Mouse (Mus musculus) urinary bladder, postnatal 14 days (tissue): ENCODE measurements around the gene Rpf1.

Experiments
- DNase-seq: peaks from one replicate; pipeline ENCODE4 v3.0.0; 2021; ENCODE audit warnings: low spot score

The Rpf1 gene

DNA sequence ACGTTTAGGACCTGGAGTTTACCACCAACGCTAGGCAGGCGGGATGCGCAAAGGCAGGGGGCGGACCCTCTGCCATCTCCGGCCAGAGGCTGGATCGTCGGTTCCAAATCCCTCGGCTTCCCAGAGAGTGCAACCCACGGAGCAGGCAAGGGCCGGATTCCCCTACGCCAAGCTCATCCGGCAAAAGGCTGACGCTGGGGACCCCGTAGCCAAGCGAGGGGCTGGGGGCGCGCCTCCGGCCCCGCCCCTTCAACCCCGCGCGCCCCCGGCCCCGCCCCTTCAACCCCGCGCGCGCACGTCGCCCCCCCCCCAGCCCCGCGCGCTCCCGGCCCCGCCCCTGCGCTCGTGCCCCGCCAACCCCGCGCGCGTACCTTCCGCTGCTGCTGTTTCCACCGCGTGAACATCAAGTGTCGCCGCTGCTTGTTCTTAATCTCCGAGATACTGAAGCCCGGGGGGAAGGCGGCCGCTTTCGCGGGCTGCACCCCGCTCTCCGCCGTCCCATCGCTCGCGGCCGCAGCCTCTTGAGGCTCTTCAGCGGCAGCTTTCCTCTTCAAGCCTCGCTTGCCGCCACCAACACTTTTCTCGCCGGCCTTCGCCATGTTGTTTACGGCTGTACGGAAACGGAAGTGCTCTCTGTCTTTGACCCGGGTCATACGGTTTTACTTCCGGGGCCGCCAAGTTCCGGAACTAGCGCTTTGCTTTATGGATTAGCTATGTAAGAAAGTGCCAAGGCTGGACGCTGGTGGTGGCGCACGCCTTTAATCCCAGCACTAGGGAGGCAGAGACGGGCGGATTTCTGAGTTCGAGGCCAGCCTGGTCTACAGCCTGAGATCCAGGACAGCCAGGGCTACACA lies at the start of gene Rpf1:
Rpf1 (minus strand) TSS at position 632 of the 854 bp plus-strand sequence.
- DNase-seq, result peak; percentile 91

DNA sequence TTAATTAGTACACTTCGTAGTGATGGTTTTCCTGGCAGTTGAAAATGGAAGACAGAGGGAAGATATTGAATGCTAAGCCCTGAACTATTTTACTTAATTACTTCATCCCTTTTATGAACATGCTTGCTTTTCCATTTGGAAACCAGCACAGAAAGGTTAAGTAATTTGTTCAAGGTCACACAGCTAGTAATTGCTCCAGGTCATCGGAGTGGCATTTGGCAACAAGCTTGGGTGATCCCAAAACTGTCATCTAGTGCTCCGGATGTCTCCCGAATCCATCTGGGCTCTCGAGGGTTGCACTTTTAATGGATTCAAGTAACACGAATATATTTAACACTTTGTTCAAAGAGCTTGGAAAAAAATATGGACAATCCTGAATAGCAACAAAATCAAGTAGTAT lies 49.7 kb upstream of the Rpf1 start:
- no peak for DNase-seq

DNA sequence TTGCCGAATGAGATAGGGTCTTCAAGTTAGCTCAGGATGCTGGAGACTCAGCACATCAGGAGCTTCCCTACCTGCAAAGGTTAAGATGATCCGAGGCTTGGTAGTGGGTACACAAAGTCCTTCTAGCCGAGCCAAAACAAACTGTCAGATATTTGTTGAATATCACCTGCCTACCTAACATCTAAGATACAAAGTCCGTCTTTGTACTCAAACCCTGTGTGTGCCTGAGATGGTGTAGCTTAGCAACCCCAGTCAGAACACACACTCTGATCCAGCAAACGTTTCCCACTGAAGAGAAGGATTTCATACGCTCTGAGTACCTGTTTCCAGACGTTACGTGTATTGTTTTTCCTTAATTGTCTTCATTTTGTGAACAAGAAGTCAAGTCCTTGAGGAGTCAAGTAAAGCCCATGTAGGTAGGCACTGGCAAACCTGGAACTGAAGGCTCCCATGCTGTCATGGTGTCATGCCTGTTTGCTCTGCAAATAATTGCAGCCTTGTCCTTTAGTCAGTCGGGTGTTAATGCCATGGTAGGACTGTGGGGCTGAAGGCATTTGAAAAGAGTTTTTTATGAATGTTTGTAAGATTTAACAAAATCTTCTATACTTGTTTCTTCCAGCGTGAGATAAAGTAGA lies 49.0 kb upstream of the Rpf1 start, which contains the start of gene Uox:
Uox (plus strand) TSS at position 279 of the 635 bp plus-strand sequence.
- DNase-seq, result no peak

DNA sequence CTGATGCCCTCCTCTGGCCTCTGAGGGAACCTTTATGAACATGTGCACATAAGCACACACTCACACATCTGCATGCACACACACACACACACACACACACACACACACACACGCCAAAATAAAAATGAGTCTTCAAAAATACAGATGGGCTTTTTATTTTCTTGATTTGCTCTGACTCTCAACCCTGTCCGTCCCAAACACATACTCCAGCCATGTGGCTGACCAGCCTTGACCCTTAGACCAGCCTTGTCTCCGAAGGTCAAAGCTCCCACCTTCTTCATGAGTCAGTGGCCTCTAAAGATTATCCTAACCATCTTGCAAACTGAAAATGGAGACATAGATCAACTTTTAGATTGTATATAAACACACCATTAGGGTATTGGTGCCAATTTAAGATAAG lies 48.4 kb upstream of the Rpf1 start:
- no peak for DNase-seq

DNA sequence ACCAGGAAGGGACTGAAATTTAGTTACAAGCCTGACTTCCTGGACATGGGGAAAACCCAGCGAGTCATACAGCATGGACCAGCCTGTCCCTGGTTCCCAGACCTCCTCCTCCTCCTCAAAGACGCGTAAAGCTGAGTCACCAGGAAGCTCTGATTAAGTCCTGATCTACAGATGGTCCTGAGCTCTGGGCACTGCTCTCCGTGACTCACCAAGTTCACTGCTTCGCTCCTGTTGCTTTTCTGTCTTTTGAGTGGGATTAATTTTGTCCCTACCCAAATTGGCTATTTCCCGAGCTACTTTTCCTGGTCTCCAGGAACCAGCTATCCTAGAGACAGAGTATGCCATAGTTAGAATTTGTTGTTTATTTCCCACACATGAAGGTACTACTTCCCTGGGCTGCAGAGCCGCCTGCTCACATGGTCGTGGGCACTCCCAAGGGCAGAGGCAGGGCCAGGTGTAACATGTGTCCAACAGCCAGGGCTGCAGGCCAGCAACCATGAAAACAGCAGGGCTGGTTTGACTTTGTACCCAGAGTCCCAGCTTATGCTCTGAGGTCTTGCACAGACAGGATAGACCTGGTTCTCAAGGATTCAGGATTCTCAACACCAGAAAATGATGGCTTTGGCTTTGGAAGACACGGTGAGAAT lies 46.8 kb upstream of the Rpf1 start:
- peak; percentile 64 for DNase-seq

DNA sequence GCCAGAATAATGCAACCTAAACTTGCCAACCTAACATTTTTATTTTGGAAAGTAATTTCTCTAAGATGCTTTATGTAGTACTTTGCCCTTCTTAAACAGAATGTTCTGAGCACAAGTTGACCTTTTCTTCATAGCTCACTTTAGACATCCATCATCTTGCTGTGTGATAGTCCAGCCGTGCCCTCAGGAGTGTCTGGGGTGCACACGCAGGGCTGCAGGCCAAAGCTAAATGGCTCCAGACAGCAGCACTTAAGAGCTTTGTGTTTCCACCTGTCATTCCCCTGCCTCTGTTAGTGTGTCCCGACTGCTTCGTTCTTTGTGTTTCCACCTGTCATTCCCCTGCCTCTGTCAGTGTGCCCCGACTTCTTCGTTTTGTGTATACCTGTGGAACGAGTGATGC lies 46.1 kb upstream of the Rpf1 start:
- no peak for DNase-seq

DNA sequence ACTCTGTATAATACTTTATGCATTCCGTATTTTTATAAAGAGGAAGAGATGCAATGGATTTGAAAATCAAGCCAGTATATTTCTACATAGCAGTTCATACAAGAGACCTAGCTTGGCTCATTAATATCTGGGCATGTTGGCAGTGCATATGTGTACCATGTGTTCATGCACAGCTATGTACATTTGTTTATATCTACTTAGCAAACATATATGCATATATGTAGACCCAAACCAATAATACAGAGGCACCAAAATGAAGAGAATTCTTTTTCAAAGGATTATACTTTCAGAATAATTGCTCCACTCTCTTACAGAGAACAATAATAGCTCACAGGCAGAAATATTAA lies 43.8 kb upstream of the Rpf1 start:
- DNase-seq, result no peak

DNA sequence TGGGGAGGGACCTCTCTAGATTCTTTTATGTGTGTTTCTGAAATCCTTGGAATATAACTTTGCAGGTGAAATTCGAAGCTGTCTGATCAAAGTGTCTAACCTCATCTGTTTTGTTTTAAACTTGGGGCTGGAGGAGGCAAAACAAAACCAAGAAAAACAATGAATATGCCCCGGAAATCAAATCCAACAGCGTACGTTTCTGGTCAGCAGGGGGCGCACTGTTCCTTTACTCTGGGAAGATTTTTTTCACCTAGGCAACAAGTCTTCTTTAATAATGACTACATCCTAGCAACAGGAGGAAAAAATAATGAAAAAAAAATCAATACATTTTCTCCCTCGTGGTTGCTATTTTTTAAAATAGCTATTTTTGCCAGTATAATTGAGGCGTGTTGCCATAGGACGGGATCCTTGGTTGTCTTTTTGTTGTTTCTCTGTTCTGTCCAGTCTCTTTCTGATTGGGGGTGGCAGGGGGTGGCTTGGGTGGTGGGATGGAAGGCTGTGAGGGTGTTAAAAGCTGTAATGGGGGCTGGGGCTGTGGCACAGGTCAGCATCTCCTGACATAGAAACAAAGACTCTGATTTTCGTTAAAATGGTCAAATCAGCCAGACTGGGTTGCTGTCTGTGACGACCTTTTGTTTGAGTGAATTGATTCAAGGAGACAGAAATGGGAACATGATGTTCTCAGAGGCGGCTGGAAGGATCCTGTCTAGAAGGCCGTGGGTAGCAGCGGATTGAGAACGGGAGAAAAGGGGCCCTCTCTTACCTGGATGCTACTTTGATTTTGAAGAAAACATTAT lies 43.2 kb upstream of the Rpf1 start:
- peak; percentile 81 for DNase-seq

DNA sequence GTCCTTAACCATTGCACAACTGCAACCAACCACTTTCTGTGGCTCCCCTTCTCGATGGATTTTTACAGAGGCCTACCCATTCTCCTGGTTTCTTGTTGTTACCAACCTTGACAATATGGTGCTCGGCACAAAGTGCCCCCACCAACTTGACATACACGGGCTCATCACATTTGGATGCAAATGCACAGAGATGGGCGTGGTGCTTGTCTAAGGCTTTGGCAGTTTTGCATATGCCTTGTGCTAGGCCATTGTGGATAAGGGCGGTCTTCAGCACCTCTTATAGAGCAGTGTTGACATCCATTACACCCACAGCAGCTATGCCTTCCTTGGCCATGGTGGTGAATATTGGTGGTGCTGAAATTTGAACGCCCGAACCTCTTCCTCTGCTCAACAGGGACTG lies 41.7 kb upstream of the Rpf1 start:
- DNase-seq, result no peak

DNA sequence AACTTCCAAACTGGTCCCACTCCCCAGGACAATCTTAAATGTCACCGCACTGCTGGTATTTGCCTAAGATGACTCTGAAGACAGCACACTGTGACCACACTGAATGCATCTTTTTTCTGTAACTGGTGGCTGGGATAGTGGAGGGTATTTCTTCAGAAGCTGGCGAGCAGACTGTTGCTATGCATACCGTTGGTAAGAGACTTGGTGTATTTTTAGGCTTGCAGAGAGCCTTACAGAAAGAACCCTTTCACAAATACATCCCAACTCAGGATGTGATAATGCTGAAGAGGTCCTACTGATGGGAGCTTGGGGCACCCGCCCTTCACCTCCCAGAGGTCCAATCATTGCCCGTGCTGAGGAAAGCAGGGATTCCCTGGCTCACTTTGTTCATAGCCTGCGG lies 36.3 kb upstream of the Rpf1 start:
- no peak for DNase-seq

DNA sequence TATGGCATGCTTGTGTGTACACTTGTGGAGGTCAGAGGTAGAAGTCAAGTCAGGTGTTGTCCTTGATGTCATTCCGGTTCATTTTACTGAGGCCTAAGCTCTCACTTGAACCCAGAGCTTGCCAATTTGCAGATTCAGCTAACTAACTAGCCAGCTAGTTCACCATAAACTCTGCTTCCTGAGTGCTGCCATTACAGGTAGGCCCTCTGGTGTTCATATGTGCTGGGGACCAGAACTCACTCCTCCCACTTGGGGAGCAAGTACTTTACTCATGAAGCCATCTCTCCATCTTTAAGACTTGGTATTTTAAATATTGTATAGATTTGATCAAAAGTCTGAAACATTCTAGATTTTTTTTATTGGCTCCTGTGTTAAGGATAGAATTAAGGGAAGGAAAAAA lies 35.3 kb upstream of the Rpf1 start:
- DNase-seq, result no peak

DNA sequence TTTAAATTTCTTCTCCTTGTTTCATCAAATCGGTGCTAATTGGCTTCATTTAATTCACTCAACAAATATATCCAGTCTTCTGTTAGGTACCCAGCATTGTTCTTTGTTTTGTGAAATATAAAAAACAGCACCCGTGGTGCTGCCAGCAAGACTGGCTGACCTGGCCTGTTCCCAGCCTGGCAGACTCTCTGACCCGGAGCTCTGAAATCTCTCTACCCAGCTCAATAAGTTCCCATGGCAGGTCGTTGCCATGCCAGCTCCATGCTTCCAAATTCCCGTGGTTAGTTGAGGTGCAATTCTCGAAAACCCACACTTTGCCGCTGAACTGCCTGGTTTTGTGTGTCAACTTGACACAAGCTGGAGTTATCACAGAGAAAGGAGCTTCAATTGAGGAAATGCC lies 33.6 kb upstream of the Rpf1 start:
- no peak for DNase-seq

DNA sequence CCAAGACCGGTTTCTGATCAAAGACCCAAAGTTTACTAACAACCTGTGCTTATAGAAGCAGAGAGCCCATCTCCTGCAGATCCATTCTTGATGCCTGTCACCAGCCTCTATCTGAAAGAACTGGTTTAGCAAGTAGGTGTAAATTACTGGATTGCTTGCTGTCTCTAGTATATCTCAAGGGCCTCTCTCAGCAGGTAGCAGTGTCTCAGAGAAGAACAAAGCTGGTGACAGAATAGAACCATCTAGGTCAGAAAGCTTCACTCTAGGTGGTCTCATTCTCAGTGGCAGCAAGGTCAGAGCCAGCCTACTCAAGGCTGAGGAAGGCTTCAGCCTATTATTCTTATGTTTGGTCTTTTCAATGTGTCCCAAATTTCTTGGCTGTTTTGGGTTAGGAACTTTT lies 22.4 kb upstream of the Rpf1 start:
- no peak for DNase-seq

DNA sequence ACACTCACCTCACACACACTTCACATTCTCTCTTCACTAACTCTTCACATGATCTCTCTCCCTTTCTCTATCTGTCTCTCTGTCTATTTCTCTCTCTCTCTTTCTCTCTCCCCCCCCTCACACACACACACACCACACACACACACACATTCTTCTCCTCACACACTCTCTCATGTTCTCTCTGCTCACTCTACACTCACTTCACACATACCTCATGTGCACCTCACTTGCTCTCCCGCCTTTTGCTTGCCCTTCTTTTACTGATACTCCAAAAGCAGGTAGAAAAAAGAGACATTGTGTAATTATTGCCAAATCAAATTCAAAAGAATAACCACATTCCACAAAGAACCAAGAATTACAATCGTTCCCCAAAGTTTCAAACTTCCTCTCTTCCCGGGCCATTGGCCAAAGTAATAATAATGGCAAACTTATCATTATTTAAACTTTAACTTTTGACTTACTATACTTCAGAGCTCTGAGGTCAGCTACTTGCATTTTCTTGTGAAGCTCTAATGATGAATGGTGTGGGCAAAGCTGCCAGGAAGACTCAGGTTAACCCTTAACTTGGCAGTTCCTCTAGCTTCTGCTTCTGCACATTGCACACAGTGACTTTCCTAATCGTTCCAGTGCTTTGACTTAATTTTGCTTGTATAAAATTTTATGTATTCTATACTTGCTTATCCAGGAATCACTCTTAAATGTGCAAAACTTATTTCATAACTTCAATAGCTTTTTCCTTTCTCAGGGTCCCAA lies 19.5 kb upstream of the Rpf1 start:
- no peak for DNase-seq

DNA sequence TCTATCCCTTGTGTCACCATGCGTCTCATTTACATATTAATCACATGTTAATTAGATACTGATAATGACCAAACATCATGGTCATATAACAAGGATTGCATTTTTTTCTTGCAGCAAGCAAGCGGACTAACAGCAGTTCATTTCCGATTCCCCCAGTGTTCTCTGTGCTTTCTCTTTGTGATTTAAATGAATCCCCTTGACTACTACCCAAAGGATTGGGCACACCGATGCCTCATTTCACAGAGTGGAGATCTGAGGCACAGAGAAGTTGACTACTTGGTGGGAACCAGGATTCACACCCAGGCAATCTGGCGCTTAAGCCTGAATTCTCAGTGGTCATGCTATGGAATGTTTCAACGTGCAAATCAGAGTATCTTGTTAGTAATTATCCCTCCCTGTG lies 13.8 kb upstream of the Rpf1 start:
- no peak for DNase-seq

DNA sequence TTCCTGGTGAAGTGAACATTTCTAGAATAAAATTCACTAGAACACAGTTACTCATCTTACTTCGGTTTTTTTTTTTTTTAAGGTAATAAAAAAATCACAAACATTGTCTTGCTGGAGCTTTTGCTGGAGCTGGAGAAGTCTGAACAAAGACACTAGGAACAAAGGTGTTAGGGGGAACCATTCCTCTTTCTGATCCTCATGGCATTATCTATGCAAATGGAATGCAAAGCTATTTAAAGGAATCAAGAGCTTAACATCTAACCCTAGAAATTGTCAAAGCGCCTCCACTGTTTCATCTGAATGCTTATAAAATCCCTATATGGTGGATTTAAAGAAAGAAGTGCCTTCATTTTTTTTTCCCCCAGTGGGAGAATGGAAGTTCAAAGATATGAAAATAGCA lies 7.1 kb upstream of the Rpf1 start:
- DNase-seq, result no peak

DNA sequence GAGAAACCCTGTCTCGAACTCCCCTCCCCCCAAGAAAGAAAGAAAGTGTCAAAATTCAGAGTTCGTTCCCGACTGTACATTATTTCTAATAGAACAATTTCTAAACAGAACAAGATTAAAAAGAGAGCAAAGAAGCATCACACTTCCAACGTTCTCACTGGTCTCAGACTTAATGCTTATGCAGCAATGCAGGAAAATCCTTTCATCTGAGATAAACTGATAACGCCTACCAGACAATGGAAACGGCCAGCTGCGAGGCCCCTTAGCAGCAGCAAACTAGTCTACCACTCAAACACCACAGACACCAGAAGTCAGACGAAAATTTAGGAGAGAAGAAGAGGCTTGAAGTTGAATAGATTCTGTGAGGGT lies 407 bp upstream of the Rpf1 start:
- no peak for DNase-seq

DNA sequence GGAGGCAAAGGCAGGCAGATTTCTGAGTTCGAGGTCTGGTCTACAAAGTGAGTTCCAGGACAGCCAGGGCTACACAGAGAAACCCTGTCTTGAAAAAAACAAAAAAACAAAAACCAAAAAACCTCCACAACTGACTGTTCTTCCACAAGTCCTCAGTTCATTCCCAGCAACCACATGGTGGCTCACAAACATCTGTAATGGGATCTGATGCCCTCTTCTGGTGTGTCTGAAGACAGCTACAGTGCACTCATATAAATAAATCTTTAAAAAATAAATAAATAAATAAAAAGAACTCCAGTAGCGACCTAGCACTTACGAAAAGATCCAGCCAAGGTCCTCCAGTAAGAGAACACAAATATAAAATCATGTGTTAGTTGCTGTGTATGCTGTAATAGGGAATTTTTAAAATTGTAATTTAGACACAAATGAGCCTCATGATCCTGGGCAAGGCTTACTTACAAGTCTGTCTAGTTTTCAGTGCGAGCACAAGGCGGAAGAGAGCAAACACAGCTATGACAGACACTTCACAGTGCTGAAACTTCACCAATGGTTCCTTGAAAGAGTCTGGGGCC lies 917 bp downstream of the Rpf1 start:
- DNase-seq, result no peak

DNA sequence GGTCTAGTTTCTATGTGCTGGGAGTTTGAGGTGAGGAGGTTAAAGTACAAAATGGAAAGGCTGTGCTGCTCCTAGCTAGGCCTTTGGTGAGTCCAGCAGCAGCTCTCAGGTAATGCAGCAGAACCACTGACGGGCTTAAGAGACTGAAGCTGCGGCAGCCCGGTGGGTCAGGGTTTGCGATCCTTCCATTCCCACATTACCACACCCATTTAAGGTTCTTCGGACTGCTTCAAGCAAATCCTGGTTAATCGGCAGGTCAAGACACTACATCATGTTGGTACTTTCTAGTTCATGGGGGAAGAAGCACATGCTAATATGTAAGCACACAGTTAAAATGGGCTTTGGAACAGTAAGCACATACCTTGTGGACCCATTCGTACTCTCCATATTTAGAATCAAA lies 14.5 kb downstream of the Rpf1 start:
- DNase-seq, result no peak

DNA sequence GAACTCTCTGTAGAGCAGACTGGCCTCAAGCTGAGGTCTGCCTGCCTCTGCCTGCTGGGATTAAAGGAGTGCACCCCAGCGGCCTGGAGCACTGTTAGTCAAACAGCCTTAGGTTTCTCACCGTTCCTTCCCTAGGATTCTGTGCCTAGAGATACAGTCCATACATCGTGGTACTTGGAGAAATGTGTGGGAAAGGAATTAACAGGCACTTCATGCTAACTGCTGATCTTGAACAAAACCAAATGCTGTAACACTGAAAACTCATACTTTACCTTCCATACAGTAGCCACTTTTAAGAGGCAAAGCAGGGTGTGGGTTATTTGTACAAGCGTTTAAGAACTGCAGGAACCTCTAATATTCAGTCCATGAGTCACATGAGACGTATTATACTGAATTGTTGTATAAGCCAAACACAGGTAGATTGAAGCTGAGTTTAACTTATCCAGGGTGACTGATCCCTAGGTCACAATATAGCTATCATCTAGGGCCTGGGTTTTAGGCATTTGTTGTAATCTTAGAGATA lies 19.6 kb downstream of the Rpf1 start:
- DNase-seq, result no peak

DNA sequence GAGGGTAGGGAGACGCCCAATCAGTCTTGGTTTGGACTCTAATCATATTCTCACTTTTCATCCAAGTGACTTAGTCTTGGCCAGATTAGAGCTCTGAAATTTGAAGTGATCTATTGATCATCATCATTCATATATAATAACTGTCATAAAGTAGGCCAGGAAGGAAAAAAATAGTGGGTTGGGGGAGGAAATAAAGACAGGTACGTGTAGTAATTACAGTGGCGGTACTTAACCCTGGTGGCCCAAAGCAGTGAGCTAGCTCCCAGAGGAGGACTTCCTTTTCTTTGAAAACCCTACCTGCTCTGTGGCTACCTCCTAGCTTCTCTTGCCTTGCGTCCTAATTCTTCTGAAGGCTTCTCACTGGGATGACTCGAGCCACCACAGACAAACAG lies 20.4 kb downstream of the Rpf1 start:
- no peak for DNase-seq
